Mouse (Mus musculus) stomach, postnatal 0 days (tissue): ENCODE data around the gene Slc13a5.

ENCODE experiments used
- CTCF ChIP-seq: IDR thresholded peaks from 2 replicates; pipeline ENCODE4 v1.5.1; 2016; ENCODE audit warnings: antibody characterized with exemption, low read depth, mild to moderate bottlenecking, moderate library complexity
- EP300 ChIP-seq: optimal IDR thresholded peaks from 2 replicates; pipeline ENCODE3; 2016; ENCODE audit warnings: antibody characterized with exemption

DNA sequence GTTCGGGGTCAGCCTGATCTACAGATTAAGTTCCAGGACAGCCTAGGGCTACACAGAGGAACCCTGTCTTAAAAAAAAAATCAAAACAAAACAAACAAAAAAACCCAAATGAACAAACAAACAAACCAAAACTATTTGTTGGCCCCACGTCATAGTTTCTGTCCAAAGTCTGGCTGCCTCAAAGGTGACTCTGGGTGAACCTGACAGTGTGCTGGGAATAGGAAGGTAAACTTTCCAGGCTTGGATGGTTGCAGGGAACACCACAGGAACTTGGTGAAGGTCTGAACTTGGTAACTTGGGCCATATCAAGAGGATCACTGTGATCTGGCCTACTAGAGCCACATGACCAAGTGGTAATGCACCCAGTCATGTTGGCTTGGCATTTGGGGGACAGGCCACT lies 10.6 kb downstream of the Slc13a5 start:
- no peak for TF ChIP-seq EP300
- no peak for TF ChIP-seq CTCF
